Mouse (Mus musculus) central nervous system, embryonic 11.5 days (tissue): ENCODE measurements around the gene Ptprz1. TPM values are rescaled to one million over a fixed set of nuclear protein-coding genes. Genes with fewer than 3 reads are reported as not detected.

ENCODE experiments used
- polyA plus RNA-seq: library from polyadenylated mRNA; depleted of rRNA; stranded (reverse); fragments of >200 nt; gene quantifications from 2 replicates; pipeline ENCODE4 v1.2.3, GENCODE M21; 2012; rRNA removed

The Ptprz1 gene
- polyA plus RNA-seq: 36.6 and 38.2 TPM in 2 replicates

DNA sequence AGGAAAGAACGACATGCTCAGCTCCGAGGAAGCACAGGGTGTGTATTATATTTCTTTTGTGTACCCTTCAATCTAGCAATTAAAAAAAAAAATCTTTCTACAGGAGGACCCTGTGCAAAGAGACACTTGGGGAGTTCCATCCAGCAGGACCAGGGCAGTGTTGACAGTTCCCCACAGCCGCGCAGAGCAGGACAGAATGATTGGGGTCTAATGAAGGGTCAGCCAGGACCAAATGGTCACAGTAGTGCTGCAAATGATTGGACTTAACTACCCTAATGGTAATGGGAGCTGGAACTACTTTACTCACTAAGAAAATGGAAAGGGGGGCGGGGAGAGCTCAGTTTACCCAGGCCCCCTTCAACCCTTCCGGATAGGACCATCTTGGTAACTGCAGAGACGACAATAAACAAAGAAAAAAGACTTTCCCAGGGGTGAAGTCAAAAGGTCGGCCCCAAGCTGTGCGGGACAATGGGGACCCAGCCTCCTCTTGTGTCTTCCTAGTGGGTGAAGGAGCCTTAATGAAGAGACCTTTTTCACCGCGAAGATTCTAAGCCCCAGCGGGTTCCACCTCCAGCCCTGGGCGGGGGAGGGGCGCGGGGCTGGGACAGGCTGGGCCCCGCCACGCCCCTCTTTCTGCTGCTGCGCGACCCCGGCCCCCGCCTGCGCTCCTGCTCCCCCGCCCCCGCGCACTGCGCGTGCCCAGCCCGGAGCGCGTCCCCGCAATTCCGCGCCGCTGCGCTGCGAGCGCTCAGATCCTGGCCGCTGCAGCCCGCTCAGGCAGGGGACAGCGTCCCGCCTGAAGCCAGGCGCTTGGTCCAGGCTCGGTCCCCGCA, at the start of gene Ptprz1:
Gene Ptprz1, plus strand, starts transcription at position 722 of the 833 bp plus-strand sequence.

